Mouse (Mus musculus) cerebellum, postnatal 14 days (tissue): ENCODE results near the gene Hnrnph1.

Source experiments
- DNase-seq, 2 experiments: peaks; one replicate each; pipeline ENCODE4 v3.0.0; 2021; ENCODE audit warnings: mixed read lengths in 2 of 2

Gene Hnrnph1

GRCm38 (mm10) chr11:50373621-50374020 is 3.2 kb upstream of the Hnrnph1 start:
- no peak for DNase-seq

GRCm38 (mm10) chr11:50374286-50375015 is 2.3 kb upstream of the Hnrnph1 start:
- no peak for DNase-seq

GRCm38 (mm10) chr11:50375421-50375820 is 1.4 kb upstream of the Hnrnph1 start:
- DNase-seq = no peak

- DNase-seq = no peak
Measured at GRCm38 (mm10) chr11:50376156-50376790, 517 bp upstream of the Hnrnph1 start.

- DNase-seq = peak; percentile 89 to 90
Measured at GRCm38 (mm10) chr11:50377892-50378684, 1.3 kb downstream of the Hnrnph1 start.

GRCm38 (mm10) chr11:50379023-50379752 is 2.4 kb downstream of the Hnrnph1 start:
- DNase-seq = no peak

- peak in 1 of 2 experiments; percentile 33 for DNase-seq
Measured at GRCm38 (mm10) chr11:50381311-50381710, 4.5 kb downstream of the Hnrnph1 start.

- no peak for DNase-seq
Measured at GRCm38 (mm10) chr11:50387167-50387679, 10.4 kb downstream of the Hnrnph1 start.

- no peak for DNase-seq
Measured at GRCm38 (mm10) chr11:50387697-50388096, 10.9 kb downstream of the Hnrnph1 start.

- no peak for DNase-seq
Measured at GRCm38 (mm10) chr11:50388217-50388929, 11.6 kb downstream of the Hnrnph1 start.

- no peak for DNase-seq
Measured at GRCm38 (mm10) chr11:50389011-50389410, 12.2 kb downstream of the Hnrnph1 start.

GRCm38 (mm10) chr11:50389616-50390015 is 12.8 kb downstream of the Hnrnph1 start:
- DNase-seq = no peak

- DNase-seq = no peak
Measured at GRCm38 (mm10) chr11:50391272-50391960, 14.6 kb downstream of the Hnrnph1 start.

- DNase-seq = no peak
Measured at GRCm38 (mm10) chr11:50393306-50393705, 16.5 kb downstream of the Hnrnph1 start.

- DNase-seq = no peak
Measured at GRCm38 (mm10) chr11:50394731-50395130, 17.9 kb downstream of the Hnrnph1 start.

- DNase-seq = no peak
Measured at GRCm38 (mm10) chr11:50396766-50397307, 20.0 kb downstream of the Hnrnph1 start.

- no peak for DNase-seq
Measured at GRCm38 (mm10) chr11:50397316-50397715, 20.5 kb downstream of the Hnrnph1 start.

GRCm38 (mm10) chr11:50398803-50399202 is 22.0 kb downstream of the Hnrnph1 start:
- DNase-seq = no peak

GRCm38 (mm10) chr11:50402481-50402880 is 25.7 kb downstream of the Hnrnph1 start:
- DNase-seq = no peak

GRCm38 (mm10) chr11:50403367-50404014 is 26.7 kb downstream of the Hnrnph1 start:
- DNase-seq = peak; percentile 72 to 76
